Mouse (Mus musculus): ENCODE results near the gene Pgap1. TPM values are rescaled to one million over a fixed set of nuclear protein-coding genes. Genes with fewer than 3 reads are reported as not detected.

Gene Pgap1
- total RNA-seq (2021) = 1 to 10 TPM; 5.5 to 6.3 TPM
- long read RNA-seq, experiment 1, full-length matches to known transcripts = 5 of 6 reads
- long read RNA-seq, experiment 1, partial matches to known transcripts = 0 of 6 reads
- long read RNA-seq, experiment 1, other reads (novel, unspliced or antisense) = 1 of 6 reads
- long read RNA-seq, experiment 2 = 0 reads

DNA sequence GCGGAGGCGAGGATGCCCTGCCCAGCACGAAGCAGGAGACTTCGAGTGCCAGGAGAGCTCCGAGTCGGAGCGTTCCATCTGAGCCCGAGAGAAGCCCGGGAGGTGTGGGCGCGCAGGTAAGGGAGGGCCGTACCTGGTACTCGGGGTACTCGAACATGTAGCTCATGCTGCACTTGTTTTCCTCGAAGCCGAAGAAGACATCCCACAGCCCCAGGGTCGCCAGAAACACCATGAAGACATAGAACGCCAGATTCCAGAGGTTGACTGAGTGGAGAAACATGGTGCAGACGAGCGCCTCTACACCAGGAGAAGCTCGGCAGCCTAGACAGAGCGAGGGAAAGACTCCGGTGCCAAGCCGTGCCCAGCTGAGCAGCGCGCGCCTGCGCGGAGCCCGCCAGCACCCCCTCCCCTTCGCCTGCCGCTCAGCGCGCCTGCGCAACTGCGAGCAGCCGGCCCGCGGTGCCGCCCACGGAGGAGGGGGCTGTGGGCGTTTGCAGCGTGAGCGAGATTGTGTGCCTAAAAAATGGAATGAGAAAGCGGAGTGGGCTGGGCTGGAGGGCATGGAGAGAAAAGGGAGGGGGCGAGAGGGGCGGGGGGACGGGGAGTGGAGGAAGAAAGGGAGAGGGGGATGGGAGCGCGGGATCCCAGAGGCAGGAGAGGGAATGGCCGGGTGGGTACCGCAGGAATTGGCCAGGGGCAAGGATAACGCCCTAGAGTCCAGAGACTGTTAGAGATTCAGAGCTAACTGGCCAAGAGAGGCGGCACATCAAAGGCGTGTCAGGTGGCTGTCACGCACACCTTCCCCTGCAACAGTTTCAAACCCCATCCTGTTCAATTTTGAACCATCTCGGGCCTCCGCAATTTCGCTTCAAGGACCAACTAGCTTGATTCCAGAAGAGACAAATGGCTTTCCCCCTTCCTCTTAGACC, at the start of gene Pgap1:
Pgap1 (minus strand) TSS at position 384 of the 929 bp plus-strand sequence.
- peak; percentile 88 for DNase-seq

DNA sequence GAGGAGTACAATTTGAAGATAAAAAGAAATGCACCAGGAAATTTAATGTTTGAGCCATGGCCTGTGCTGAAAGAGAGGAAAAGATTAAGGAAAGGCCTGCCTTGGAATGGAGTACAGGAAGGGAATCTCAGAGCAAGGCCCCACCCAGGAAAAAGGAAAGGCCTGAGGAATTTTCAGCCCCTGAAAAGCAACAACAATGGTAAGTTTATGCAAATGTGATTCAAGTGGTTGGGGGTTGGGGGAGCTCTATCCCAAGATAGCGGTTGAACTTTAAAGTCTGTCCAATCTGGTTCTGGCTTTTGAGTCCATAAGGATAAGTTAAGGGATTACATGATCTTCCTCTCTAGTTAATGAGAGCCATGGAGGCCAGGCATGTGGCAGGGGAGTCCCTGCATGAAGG, 49.5 kb upstream of the Pgap1 start:
- DNase-seq = no peak

- no peak for DNase-seq
Observed at GRCm38 (mm10) chr1:54601692-54602091, 44.2 kb upstream of the Pgap1 start.

DNA sequence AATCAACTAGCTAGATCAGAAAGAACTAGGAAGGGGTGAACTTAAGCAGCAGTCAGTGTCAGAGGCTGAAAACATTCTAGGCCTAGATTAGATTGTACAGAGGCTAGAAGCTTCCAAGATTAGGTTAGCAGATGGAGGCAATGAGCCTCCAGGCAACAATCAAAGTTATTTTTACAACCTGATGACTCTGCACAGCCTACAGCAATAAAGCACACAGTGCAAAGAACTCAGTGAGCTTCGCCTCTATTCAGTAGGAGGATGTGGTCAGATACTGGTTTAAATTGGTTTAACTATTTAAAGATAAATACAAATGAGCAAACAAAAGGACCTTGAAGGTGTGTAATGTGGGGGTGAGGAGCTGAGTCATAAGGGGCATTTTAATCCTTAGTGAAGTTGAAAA, 42.8 kb upstream of the Pgap1 start:
- DNase-seq = no peak

- no peak for DNase-seq
Observed at GRCm38 (mm10) chr1:54597594-54598217, 40.2 kb upstream of the Pgap1 start.

- DNase-seq = no peak
Observed at GRCm38 (mm10) chr1:54596151-54596550, 38.7 kb upstream of the Pgap1 start.

DNA sequence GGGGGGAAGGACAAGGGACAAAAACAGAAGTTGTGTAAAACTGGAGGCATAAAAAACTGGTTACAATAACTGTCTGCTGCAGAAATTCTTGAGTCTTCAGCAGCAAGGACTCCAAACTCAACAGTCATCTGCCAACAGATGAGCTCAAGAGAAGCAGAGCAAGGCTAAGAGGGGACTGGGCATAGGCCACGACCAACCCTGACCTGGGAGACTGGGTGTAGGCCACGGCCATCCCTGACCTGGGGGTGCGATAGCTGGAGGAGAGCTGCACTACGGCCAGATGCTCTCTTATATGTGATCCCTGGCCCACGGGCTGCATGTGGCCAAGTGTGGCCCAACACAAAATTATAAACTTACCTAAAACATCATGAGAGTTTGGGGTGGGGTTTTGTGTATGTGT, 29.6 kb upstream of the Pgap1 start:
- no peak for DNase-seq

- no peak for DNase-seq
Observed at GRCm38 (mm10) chr1:54585971-54586555, 28.6 kb upstream of the Pgap1 start.

DNA sequence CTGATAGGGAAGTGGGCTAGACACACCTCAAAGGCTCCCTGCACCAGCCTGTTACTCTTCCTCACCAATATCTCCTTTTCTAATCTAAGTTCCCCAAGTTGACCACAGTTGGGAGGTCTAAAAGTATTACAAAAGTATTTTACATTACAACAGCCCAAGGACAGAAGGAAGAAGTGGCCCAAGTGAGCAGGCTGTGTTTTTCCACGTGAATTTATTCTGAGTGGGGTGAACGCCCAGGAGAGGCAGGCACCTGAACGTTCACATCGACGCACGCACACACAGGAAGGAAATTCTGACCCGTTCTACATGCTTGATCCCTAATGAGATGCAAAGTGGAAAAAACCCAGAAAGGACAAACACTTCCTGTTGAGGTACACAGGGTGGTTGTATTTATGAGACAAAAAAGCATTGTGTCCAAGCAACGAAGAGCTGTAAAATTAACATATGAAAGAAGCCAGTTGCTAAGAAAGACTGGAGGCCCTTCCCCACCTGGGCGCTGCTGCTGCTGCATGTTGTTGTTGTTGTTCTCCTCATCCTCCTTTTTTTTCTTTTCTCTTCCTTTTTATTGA, 27.9 kb upstream of the Pgap1 start:
- no peak for DNase-seq

GRCm38 (mm10) chr1:54584588-54585277, 27.2 kb upstream of the Pgap1 start:
- no peak for DNase-seq

GRCm38 (mm10) chr1:54578358-54579184, 21.1 kb upstream of the Pgap1 start:
- DNase-seq = no peak

DNA sequence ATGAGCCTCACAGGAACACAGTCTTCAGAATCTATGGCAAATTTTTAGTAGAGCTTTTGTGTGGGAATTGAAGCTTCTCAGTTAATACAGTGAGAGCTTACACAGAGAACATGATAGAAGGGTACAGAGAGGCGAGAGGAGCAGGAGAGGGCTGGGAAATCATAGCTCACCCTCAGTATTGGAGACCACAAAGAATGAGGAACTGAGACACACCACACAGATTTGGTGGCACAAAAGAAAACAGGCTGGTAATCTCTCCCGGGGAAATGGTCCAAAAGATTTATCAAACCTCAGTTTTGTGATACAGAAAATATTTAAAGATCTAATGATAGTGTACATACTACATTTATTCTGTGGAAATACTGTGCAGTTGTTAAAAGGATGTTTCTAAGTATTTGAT, 11.6 kb upstream of the Pgap1 start:
- no peak for DNase-seq

DNA sequence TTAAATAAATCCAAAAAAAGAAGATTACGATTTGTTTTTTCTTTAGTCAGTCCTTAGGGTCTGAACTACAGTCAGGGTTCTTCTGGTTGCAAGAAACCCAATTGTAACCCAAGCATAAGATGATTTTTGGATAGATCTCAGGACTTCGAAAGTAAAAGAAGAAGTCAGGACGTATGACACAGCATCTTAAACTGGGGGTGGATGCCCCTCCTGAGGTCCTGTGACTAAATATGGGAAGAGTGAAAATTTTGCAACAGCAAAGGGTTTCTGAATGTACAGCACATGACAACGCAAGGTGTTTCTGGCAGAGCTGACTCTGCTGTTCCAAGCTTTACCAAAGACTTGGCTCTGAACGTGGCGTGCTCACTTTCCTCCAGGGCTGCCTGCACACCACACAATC, 6.4 kb upstream of the Pgap1 start:
- no peak for DNase-seq

DNA sequence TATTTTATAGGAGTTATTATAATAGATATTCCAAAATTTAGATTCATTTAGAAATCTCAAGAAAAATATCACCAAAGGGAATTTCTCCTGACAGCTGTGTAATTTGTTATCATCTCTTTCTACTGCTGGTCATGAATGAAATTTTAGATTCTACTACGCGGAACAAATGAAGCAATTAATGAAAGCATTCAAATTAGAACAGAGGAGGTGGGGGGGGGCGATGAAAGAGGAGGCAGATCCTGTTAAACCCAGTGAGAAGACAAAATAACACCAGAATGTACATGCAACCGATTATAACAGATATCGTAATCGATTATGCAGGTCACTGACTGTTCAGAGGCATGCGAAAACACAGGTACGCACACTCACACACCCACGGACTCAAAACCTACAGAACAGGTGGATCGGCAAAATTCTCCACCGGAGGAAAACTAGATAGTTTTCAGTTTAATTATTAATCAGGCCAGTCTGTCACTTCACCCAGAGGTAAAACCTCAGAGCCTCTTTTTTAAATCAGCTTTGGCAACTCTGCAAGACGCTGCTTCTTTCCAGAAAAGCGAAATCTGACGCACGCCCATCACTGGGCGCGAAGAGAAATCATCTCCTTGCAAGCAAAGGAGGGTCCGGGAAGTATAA, 780 bp downstream of the Pgap1 start:
- DNase-seq = no peak

DNA sequence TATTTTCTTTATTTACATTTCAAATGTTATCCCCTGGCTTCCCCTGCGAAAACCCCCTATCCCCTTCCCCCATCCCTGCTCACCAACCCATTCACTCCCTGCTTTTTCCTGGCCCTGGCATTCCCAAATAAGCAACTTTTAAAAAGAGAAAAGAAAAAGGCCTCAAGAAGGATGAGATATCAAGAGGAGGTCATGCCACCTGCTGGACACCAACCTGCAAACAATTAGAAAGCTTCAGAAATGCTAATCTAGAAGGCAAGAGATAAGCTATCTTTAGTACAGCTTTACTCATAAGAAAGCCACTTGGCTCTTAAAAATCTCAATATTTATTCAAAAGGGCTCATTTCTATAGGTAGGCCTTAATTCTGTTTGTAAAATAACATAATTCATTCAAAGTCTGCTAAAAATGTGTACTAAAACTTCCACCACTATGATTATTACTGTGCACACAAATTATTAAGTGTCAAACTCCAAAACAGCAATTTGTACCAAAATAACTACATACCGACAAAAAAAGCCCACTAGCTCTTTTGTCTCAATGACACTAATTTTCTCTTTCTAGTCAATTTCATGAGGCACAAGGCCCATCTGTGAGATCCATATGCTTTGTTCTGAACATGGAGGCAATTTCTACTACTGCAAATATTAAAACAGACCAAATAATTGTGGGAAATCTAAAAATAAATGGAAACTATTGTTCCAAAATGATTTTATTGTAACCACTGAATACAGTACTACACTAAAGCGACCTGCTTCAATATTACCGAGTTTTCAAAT, 1.9 kb downstream of the Pgap1 start:
- no peak for DNase-seq

DNA sequence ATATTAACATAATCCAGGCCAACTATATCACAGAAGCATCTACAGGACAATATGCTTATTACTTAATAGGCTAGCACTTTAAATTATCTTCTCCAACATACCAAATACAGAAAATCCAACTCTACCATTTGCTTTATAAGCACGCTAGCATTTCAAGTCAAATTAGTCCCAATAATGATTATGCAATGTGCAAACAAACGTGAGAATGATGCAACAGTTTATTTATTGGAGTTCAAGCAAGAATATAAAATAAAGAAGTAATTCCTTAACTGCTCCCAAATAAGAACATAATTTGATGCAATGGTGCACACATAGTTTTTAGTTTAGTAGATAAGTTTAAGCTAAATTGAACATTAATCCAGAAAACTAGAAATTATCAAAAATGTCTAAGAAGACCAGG, 4.9 kb downstream of the Pgap1 start:
- no peak for DNase-seq

- no peak for DNase-seq
Observed at GRCm38 (mm10) chr1:54545200-54545599, 12.3 kb downstream of the Pgap1 start.

DNA sequence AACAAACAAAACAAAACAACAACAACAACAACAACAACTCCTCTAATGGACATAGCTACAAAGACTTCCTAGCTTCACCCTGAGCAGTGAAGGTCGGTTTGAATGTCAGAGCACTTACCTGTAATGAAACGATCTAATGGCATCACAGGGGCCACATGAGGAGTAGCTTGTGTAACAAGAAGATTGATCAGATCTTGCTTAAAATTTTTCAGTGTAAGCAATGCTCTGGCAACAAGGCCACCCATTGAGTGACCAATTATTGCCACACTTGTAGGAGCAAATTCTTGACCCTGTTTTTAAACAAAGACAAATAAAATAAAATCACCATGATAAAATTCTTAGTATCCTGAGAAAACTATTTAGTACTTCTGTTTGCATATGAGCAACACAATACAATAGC, 14.6 kb downstream of the Pgap1 start:
- DNase-seq = no peak

DNA sequence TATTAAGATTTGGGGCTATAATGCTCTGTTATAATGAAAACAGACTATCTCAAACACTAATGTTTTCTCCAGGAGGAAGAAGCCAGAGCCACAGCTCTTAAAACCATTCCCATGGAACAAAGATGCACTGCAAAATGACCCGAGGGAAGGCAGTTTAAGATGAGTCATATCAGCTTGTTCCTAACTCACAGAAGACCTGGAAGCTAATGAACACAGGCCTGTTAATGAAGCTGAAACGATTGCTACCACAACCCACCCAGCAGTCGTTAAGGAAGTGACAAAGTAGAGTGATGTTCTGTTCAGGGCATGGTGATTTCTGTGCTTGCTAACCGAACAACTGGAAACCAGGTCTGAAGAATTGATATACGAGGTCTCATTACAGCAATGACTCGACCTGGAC, 26.3 kb downstream of the Pgap1 start:
- DNase-seq = no peak

DNA sequence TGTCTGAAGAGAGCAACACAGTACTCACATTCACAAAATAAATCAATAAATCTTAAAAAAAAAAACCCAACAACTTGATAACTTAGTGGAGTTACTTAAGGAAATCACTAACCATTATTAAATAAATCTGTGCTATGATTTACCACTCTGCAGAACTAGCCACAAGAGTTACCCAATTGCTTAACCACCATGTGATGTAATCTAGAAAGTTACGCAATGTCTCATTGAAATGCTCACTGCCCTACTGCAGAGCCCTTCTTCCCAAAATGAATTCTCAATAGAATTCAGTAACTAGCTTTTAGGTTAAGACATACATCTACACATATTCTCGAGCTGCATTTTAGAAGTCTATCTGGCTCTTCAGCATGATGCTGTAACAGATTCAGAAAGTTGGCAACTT, 33.8 kb downstream of the Pgap1 start:
- DNase-seq = no peak

Data from gastrocnemius, postnatal 10 days (tissue).